Mouse (Mus musculus) layer of hippocampus, adult 11-12 months (tissue): Measurements from ENCODE around the gene Lyg1.

Source experiments
- DNase-seq: peaks from one replicate; pipeline ENCODE4 v3.0.0; 2022; ENCODE audit warnings: low spot score

The Lyg1 gene

GRCm38 (mm10) chr1:37954786-37955185, 2.8 kb downstream of the Lyg1 start:
- no peak for DNase-seq

- no peak for DNase-seq
Observed at GRCm38 (mm10) chr1:37948906-37949305, 8.7 kb downstream of the Lyg1 start.

- DNase-seq = no peak
Observed at GRCm38 (mm10) chr1:37931806-37932205, 25.8 kb downstream of the Lyg1 start.

- DNase-seq = no peak
Observed at GRCm38 (mm10) chr1:37925971-37926370, 31.6 kb downstream of the Lyg1 start.

- DNase-seq = peak; percentile 23
Observed at GRCm38 (mm10) chr1:37922536-37922935, 35.0 kb downstream of the Lyg1 start.

- no peak for DNase-seq
Observed at GRCm38 (mm10) chr1:37918096-37918495, 39.5 kb downstream of the Lyg1 start.

GRCm38 (mm10) chr1:37917666-37918065, 39.9 kb downstream of the Lyg1 start:
- no peak for DNase-seq

GRCm38 (mm10) chr1:37916393-37916792, 41.2 kb downstream of the Lyg1 start, which contains the start of gene Lyg2:
TSS of gene Lyg2 (minus strand) at chr1:37916493.
- no peak for DNase-seq

GRCm38 (mm10) chr1:37912751-37913150, 44.8 kb downstream of the Lyg1 start:
- DNase-seq = no peak

GRCm38 (mm10) chr1:37903178-37903577, 54.4 kb downstream of the Lyg1 start:
- peak; percentile 23 for DNase-seq

GRCm38 (mm10) chr1:37900288-37900687, 57.3 kb downstream of the Lyg1 start:
- no peak for DNase-seq

GRCm38 (mm10) chr1:37899816-37900215, 57.7 kb downstream of the Lyg1 start:
- DNase-seq = no peak
